Mouse (Mus musculus) ZHBTc4 (cell line): Measurements from ENCODE around the gene Gtf2h5.
A peak's percentile ranks its signal among the peaks of the same experiment; 100 is the strongest.

Experiments used
- DNase-seq: peaks from one replicate; pipeline ENCODE4 v3.0.0-alpha.2; 2011; ENCODE audit warnings: low read depth, low spot score

The Gtf2h5 gene

DNA sequence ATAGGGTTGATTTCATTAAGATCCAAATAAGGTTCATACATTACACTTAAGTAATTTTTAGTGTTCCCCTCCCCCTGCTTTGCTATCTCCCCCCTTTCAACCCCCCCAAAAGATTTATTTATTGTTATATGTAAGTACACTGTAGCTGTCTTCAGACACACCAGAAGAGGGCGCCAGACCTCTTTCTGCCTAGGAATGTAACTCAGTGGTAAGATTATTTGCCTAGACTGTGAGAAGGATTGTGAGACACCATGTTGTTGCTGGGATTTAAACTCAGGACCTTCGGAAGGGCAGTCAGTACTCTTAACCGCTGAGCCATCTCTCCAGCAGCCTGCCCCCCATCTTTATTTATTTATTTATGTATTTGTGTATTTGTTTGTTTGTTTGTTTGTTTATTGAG lies 31.4 kb downstream of the Gtf2h5 start:
- peak; percentile 23 for DNase-seq

DNA sequence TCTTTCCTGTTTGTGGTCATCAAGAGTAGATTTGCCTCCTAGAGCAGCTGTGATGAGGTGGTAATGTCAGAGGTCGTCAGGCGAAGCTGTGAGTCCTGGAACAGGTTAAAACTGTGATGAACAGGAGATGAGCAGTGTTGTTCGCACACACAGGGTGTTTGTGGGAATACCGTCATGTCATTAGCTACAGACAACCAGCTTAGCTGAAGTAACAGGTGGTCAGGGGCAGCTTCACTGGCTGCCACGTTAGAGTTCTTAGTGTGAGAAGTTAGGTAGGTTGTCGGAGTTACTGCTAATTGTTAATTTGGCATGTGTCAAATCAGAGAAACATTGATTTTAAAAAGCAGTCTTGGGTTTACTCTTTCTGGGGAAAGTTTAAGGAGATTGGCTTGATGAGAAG lies 34.1 kb downstream of the Gtf2h5 start:
- no peak for DNase-seq

DNA sequence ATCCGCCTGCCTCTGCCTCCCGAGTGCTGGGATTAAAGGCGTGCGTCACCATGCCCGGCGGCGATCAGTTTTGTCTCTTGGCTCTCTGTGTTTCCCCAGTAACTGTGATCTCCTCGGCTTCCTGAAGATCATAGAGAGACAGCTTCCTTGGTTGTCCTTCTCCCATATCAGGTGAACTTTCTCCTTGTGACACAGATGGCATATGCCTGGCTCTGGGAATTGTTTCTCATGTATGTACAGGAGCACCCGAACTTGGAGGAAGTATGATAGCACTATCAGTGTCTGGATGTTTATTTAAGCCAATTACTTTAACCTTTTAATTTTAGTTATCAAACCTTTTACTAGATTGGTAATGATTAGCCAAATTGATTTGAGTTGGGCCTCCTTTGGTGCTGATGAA lies 35.5 kb downstream of the Gtf2h5 start:
- DNase-seq: no peak

DNA sequence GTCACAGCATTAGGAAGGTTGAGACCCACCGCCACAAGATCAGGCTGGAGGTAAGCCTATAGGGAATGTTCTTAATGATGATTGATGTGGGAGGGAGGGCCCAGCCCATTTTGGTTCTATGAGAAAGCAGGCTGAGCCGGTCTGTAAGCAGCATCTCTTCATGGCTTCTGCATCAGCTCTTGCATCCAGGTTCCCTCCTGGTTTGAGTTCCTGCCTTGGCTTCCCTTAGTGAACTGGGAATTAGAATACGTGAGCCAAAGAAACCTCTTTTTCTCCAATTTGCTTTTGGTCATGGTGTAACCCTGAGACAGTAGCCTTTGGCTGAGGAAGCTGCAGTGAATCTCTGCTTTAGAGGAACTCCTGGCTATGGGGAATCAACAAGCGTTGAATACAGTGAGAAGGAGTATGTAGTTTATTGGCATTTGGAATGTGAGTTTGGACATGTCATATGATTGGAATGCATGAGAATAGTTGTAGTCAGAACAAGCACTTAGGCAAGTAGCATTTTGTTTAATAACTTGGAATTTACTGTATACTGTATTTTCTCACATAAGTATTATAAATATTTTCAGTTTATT lies 37.7 kb downstream of the Gtf2h5 start:
- DNase-seq: no peak

DNA sequence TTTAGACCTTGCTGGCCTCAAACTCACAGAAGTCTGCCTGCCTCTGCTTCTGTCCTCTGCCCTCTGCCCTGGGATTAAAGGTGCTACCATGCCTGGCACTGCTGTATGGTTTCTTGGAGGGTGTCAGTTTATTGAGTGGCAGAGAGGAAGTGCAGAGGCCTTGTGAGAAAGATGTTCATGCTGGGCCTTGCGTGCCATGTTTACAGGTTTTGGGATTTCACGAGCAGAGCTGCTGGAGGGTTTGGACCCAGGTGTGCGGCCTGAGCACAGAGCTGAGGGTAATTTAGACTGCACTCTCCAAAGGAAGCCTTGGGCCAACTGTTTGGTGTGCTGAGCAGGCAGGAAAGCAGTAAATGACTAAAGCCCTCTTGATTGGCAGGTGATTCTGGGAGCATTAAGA lies 38.3 kb downstream of the Gtf2h5 start:
- DNase-seq: no peak

DNA sequence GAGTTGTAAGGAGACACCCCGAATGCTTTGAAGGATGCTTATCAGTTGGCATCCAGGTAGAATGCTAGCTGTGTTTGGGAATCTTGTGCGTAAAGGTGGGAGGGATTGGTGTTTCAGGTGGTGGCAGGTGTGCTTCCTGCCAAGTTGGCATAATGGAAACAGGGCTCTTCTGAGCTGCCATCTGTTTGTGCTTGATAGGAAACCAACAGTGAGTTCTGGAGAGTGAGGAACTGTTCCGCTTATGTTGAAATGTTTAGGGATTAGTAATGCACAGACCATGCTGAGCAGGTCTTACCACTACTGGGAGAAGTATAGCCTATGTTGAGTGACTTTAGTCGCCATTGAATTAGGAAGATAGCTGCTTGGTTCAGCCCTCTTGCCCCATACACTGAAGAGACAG lies 39.3 kb downstream of the Gtf2h5 start:
- no peak for DNase-seq

DNA sequence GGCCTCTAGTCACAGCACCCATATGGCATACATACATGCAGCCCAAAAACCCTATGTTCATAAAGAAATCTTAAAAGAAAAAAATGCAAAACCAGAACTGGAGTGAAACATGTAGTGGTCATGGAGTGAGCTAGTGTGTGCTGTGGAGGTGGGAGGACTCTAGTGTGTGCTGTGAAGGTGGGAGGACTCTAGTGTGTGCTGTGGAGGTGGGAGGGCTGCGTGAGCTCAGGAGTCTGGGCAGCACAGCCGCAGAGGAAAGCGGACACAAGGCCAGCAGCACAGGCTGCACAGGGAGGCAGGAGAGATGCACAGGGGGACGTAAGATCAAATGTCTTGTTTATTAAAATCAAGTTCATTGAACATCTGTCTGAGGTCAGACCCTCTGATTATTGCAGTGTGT lies 44.2 kb downstream of the Gtf2h5 start:
- DNase-seq: no peak

DNA sequence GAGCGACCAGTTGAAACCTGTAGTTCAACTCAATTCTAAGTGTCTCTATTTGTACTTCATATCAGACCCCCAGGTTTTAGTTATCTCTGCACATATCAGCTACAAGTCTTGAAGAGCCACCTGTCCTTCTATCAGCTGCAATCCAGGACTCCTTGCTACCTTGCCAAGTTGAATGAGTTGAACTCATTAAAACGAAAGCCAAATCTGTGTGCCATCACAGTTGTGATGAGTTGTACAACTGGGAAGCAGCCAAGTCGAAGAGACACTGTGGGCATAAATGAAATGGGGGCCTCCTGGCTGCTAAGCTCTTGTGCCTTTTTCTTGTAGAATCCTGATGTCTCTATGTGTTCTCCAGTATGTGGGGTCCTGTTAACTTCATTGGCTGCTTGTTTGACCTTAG lies 45.9 kb downstream of the Gtf2h5 start:
- no peak for DNase-seq

DNA sequence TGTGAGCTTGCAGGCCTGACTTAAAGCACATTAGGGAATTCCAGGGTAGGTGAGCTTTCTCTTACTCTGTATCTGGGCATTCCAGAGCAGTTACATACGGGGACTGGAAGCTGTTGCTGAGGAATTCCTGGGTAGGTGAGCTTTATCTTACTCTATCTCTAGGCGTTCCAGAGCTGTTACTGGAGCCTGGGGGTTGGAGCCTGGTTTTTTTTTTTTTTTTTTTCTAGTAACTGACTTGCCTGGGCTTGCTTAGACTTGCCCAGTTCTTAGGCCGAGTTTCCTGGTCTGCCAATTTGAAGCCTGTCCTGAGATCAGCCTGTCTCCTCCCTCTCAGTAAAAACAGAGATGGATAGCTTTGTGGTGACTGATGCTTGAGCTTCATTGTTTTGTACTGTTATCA lies 48.5 kb downstream of the Gtf2h5 start:
- DNase-seq: peak; percentile 70

DNA sequence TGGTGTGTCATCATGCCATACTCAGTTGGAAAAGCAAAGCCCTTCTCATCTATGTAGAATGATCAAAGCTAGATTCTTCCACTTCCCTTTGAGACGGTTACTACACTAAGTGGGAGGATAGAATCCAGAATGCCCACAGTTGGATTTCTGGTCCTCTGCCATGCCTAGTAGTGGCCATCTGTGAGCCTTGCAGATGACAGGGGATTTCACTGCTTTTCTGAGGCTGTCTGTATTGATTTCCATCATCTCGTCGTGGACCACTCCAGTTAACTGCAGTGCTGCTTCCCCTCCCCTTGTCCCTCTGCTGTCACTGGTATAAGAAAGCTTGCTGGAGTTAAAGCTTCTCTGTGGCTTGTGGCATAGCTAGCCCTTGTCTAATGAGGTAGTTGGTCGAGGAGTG lies 49.8 kb downstream of the Gtf2h5 start:
- DNase-seq: no peak

DNA sequence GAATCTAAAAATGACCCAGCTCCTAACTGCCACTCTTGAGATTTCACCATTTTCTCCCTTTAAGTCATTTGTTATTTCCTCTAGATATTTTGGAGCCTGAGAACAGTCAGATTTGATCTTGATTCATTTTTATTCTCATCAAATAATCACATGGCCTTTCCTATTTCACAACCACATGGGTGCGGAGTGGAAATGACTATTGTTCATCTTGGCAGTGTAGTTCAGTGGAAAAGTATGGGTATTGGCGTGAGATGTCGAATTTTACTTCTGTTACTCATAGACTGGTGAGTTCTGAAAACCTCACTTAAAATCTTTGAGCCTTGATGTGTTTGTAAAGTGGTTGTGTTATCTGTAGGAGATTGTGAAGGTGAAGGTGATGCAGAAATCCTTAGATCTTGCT lies 51.5 kb downstream of the Gtf2h5 start:
- no peak for DNase-seq
